Mouse (Mus musculus) T-helper 17 cell (primary cell): ENCODE measurements around the gene Lypd6.

Experiments
- in situ Hi-C, 2 experiments: fragments of 300-600 bp; cut with MboI, MseI; formaldehyde crosslinking; loops; 1 replicate in 1 of 2; 2 replicates in 1 of 2; pipeline ENCODE4 v1.15.1; 2025; ENCODE audit warnings: high pct_unique_total_duplicates in 2 of 2

Lypd6 gene

DNA sequence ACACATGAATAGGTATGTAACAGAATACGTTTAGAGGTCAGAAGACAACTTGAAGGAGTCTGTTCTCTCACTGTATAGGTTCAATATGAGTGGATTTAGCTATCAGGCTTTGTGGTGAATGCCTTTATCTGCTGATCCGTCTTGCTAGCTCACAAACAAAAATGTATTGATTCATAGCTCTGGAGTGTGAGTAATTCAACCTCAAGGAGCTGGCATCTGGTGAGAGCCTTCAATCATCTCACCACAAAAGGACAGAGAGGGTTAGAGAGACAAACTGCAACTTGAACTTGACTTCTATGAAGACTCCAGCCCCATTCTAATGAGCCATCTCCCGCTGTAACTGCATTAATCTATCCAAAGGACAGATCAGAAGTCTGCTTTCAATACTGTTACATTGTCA lies 40.6 kb downstream of the Lypd6 start:
- in situ Hi-C loops = no loop called here

DNA sequence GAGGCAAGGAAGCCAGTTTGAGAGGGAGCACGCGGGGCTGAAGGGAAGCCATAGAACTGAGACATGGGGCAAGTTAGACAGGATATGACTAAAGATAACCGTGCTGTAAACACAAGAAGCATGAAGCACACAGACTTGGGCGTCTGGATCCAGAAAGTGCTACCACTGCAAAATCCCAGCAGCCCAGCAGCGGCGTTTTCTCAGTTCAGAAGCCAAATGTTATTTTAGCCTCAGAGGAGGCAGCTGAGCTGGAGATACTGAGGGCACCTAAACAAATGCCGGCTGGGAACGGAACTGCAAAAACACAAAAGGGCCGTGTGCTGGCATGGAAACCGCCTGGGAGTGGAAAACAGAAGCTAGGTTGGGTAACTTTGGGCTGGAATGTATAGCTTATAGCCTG lies 43.9 kb downstream of the Lypd6 start:
- in situ Hi-C loops = no loop called here

DNA sequence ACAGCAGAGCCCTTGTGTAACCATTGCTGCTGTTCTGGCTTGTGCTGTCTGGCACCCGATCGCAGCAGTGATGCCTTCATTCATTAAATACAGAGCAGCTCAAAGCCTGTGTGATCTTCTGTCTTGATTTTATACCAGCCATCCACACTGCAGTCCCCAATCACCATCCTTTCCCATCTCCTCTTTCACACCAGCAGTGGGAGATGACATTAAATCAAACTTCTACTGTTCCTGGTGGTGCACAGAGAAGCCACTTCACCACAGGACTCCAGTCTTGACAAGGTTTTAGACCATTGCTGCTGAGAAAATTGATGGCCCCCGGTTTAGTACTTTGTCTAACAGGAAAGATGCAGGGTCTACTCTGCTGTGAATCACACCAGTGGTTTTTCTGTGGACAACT lies 44.9 kb downstream of the Lypd6 start:
- in situ Hi-C loops = no loop called here

DNA sequence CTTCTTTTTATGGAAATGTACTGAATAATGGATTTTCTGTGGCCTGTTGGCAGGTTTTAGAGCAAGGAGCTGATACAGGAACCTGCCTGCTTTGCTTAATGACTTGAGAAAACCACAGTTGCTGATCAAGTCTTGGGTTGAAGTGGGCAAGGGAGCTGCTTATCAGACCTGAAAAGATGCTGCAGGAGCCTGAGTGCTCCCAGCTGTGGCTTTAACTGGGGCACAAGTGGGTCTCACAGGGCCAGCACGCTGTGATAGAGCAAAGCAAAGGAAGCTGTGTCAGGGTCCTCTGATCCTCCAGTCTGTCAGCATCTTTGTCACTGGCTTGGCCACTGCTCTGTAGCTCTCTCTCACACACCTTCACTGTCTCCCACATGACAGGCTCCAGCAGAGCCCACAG lies 45.4 kb downstream of the Lypd6 start:
- in situ Hi-C loops = no loop called here

DNA sequence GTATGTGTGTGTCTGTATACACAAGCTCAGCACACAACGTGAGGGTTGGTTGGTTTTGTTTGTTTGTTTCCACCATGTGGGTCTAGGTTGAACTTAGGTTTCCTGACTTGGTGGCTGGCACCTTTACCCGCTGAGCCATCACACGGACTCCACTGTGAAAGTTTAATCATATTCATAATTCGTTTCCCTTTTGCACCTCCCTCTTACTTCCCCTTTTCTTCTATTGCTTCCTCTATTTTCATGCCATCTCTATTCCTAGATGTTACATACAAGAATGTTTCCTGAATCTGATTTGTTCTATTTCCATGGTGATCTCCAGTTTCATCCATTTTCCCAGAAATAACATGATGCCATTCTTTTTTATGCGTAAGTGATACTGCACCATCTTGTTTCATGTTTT lies 46.2 kb downstream of the Lypd6 start:
- in situ Hi-C loops = no loop called here

DNA sequence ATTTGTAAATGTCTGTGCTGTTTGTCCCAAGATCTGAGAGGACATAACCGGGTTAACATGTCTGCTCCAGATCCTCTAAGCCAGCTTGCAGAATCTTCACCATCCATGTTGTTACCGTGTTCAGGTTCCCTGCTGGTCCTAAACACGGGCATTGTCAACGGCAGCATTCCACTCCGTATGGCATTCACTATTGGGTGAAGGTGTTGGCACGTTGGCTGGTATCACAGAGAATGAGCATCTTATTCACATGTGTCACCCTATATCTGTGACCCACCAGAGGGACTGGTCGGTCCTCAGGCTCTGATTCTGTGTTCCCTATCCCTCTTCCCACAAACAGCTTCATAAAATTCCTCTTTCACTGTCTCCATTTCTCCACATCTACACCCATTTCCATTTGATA lies 52.9 kb downstream of the Lypd6 start:
- in situ Hi-C loops = no loop called here

DNA sequence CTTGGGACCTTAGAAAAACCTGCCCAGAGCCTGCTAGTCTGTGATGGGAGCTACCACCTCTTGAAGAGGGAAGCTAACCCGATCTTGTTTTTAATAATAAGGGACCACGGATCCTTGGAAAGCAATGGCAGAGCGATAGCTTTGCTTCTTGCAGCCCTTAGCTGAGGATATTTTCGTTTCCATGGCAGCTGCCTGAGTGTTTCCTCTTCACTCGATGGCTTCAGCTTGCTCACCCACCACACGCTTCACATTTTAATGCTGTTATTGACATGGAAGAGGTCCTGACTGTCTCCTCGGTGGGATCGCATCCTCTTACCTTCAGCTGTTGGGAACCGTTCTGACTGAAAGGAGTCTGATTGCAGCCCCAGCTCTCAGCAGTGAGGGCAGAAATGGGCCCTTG lies 54.6 kb downstream of the Lypd6 start:
- in situ Hi-C loops = no loop called here

DNA sequence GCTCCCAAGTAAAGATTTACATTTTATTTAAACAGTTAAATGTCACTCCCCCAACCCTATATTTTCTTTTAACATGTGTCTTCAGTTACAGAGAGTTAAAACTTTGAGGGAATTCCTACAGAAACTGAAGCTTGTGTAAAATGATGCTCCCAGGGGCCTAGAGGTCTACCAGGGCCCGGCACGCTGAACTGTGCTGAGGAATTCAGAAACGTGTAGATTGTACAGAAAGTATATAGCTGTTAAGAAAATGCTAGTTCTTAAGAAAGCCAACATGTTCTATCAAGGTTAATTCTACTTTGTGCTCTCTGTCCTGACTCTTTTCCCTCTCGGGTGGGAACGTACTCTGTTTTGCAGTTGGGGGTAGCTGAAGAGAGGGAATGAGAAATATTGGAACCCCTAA lies 57.1 kb downstream of the Lypd6 start:
- in situ Hi-C loops = no loop called here

DNA sequence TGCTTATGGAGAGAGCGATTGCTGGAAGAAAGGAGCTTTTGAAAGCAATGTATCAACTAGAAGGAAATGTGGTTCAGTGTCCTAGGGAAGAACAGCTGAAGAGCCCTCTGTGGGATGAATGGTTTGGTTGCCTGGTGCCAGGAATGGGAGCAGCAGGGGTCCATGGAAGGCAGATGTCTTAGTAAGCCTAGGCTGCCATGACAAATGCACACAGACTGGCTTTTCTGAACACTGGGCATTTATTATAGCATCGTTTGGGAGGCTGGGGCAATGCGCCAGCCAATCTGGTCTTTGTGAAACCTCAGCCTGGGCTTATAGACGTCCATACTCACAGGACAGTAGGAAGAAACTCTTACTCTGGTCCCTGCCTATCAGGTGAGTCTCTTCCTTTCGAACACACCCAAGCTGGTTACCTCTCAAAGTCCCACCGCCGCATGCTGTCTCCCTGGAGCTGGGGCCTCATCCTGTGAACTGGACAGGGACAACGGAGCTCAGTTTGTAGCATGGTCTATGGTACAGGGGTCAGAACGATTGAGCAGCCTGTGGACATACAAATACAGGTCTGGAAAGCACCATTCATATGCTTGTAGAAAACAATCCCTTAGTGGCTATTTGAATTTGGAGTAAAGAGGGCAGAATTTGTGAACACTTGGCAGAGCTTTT lies 61.4 kb downstream of the Lypd6 start:
- in situ Hi-C loops = no loop called here

DNA sequence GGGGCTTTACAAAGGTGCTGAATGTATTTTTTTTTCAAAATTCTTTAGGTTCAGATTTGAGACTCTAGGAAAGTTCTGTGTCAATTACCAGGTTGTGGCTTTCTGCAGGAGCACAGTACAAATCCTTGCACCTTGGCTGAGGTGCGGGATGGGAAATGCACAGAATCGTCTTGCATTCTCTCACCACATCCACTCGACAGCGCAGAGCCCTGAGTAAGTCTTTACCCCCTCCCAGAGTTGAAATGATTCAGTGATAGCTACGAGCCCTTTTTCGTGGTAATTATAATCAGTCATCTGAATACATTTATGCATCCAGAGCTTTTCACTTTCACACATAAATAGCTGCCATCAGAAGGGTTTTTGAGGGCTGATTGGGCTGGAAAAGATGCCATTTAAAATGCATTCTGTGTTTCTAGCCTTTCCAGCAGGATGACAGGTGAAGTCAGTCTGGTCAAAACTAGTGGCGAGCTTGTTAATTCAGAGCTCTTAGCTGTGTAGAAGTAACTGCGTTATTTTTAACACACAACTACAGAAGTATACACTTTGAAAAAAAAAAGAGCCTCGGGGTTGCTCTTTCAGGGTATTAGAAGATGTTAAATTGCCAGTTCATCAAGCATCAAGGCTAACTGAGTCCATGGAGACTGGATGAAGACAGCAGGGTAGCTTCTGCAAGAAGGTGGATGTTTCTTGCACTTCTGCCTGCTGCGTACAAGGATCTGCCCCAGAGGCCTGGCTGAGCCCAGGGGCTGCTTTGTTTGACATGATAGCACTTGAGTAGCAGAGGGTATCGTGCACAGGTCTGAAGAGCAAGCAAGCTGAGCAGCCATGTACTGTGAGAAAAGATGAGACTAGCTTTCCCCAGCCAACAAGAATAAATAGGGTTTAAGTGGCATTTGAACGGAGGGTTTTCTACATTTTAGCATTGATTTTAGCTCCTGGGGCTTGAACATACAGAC lies 62.4 kb downstream of the Lypd6 start:
- in situ Hi-C loops = no loop called here

DNA sequence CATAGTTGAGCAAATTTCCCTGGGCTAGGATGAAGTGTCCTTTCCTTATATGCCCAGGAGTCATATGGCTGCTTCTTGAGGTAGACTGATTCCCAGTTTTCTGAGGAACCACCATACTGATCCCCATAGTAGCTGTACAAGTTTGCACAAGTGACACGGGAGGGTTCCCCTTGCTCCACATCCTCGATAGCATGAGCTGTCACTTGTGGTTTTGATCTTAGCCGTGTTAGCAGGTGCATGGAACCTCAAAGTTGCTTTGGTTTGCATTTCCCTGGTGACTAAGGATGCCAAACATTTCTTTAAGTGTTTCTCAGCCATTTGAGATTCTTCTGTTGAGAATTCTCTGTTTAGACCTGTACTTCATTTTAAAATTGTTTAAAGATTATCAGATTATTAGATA lies 64.4 kb downstream of the Lypd6 start:
- in situ Hi-C loops = no loop called here

DNA sequence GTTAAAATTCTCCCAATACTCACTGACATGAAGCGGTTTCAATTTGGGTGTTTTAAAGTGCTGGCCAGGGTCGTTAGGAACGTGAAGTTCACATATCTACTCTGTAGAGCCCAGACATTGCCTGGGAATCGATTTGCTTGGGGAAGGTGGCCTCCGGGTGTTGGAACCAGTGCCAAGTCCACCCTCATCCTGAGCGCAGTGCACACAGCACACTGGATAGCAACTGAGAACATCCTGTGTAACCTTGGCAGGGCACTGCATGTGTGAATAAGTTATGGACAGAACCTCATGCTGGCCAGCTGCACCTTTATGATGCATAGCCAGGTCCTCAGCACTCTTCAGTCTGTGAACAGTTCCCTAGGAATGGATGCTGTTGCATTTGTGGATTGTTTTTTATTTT lies 77.4 kb downstream of the Lypd6 start:
- in situ Hi-C loops = no loop called here

DNA sequence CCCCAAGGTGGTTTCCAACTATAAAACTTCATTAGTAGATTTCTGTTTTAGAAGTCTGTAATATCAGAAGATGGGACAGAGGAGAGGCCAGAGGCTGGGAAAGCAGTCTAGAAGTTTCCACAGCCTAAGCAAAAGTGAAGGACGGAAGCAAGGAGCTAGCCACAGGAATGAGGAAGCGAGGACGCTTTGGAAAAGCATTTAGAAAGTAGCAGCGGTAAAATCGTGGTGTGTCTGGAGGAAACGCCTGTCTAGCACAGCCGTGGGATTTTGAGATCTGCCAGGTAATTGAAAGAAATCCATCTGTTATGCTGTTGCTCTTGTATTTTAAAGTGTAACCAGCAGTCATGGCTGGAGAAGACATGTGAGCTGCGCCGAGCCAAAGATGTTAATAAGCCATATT lies 81.1 kb downstream of the Lypd6 start:
- in situ Hi-C loops = no loop called here

DNA sequence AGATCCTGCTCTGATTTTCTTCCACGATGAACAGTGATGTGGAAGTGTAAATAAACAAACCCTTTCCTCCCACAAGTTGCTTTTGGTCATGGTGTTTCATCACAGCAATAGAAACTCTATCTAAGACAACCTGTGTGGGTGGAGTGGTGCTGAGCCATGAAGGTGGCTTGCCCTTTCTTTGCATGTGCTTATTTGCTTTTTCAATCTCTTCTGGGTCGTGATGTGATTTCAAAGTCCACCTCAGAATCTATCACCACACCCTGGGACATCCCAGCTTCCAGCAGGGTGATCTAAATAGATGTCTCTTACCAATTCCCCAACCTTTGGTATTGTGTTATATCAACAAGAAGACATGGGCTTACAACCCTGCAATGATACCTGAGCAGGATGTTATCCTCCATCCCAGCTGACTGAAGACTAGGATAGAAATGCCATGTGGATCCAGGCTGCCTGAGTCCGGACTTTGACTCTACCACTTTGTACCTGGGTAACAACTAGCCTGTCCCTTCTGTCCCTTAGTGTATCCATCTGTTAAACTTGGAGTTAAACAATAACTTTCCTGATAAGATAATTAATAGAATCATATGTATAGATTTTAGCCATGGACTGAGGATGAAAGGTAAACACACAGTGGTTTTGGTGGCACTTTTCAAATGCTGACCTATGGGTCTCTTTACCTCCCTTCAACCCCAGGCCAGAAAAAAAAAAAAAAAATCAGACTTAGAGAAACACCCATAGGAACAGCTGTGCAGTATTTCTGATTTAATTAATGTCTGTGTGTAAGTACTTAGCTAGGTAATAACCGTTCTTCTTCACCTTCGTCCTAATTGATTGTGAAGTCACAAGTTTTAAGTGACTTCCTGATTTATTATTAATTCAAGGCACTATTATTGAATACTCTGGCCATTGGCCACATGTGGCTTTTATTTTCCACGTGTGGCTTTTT lies 83.3 kb downstream of the Lypd6 start:
- in situ Hi-C loops = loop anchor here in 1 of 2 experiments (5.0 kb wide), 1 partner anchor 108 kb away; no protein-coding TSS in a partner anchor

DNA sequence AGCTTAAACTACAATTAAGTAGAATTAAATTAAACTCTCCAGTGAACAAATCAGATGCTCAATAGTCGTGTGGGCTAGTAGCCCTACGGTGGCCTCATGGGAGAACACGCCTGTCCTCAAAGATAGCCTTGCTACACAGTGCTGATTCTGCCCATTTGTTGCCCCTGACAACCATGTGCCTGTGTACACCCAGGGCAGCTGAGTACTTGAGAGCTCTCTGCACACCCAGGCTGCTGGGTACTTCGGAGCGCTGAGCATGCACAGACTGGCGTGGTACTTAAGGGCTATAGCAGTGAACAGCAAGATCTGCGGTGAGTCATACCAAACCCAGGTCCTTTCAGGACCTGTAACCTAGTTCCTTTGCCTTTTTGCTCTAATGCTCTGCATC lies 84.0 kb downstream of the Lypd6 start:
- in situ Hi-C loops = loop anchor here in 1 of 2 experiments (5.0 kb wide), 1 partner anchor 107 kb away; no protein-coding TSS in a partner anchor

DNA sequence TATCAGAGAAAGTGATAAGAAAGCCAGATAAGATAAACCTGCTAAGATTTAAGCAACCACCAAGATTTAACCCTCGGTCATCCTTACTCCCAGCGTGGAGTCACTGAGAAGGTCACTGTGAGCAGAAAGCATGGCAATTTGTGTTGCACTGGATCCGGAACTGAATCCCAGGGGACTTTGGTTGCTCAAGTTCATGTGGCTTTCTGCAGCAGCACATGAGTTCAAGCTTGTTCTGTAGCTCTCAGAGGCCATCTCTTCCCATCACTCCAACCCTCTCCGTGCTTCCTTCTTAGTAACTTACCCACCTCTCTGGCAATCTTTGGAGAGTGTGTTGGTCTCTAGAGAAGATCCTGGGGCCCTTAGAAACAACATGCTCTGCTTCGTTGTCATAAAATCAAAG lies 84.6 kb downstream of the Lypd6 start:
- in situ Hi-C loops = loop anchor here in 1 of 2 experiments (5.0 kb wide), 1 partner anchor 106 kb away; no protein-coding TSS in a partner anchor

DNA sequence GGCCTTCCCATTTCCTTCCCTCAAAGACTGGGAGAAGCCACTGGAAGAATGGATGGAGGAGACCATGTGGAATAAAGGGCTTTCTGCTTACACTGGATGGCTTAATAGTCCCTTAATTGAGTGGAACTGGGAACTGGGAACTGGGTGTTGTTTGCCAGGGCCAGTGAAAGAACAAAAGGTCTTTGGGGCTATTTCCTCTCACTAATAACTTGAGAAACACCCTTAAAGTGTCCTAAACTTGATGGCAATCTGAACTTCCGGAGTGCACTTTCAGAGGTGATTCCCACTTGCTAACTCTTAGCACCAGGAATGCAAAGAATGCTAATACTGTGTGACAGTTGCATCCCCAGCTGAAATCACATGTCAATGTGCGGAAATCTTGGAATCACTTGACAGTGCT lies 85.2 kb downstream of the Lypd6 start:
- in situ Hi-C loops = loop anchor here in 1 of 2 experiments (5.0 kb wide), 1 partner anchor 106 kb away; no protein-coding TSS in a partner anchor

DNA sequence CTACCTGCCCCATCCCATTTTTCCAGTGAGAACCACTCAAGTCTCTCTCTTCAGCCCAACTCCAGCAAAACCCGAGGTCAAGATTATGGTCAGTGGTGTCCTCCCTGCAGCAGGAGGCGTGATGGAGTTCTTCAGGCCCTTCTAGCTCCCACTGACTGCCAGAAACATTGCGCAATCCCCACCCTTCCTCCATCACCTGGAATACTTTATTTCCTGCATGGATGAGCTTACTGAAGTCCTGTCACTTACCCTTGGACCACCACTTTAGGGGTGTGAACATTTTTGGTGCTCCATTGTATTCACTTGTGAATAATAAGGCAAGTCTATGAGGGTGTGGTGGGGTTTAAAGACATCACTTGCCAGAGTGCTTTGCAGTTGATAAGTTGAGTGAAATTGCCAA lies 85.7 kb downstream of the Lypd6 start:
- in situ Hi-C loops = loop anchor here in 1 of 2 experiments (5.0 kb wide), 1 partner anchor 105 kb away; no protein-coding TSS in a partner anchor

DNA sequence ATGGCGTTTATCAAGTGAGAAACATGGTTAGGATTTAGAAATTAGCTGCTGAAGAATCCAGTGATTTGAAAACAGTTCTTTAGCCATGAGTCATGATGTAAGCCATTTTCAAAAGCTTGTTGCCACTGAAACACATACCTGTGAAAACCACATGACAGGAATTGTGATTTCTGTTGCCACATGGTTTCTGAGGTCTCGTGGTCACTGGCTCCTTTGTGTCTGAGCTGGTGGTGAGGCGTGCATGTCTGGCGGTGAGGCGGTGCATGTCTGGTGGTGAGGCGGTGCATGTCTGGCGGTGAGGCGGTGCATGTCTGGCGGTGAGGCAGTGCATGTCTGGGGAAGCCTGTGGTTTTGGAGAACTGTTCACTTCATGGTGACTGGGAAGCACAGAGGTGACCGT lies 89.8 kb downstream of the Lypd6 start:
- in situ Hi-C loops = no loop called here

DNA sequence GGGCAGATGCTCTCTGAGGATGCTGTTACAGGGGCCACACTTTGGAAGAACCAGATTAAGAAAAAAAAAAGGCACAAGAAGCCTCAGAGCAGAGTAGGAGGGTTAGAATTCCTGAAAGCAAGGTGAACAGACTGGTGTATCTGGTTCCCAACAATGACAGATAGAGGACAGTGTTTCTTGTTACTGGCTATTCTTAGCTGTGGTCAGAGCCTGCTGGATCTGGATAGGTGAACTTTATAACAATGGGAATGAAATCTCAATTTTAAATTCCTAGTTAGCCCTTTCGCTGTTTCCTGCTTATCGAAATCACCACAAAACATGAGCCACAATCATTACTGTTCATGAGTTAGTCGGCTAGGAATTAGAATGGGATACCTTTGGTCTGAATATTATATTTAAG lies 93.8 kb downstream of the Lypd6 start:
- in situ Hi-C loops = no loop called here

DNA sequence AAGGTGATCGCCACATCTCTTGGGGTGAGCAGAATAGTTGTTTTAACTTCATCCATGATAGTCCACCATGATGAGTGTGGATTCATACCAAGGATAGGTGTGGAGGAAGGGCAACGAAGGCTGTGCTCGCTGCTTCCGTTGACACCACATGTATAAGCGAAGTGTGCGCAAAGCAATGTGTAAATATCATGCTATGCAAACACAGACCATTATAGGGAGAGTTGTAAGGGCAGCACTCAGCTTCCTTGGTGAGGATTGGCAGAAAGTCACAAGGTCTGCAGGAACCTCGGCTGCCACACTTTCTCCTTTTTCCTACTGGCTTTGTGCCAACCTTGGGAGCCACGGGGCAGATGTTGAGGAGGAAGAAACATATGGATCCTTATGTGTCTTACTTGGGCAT lies 97.4 kb downstream of the Lypd6 start:
- in situ Hi-C loops = no loop called here

DNA sequence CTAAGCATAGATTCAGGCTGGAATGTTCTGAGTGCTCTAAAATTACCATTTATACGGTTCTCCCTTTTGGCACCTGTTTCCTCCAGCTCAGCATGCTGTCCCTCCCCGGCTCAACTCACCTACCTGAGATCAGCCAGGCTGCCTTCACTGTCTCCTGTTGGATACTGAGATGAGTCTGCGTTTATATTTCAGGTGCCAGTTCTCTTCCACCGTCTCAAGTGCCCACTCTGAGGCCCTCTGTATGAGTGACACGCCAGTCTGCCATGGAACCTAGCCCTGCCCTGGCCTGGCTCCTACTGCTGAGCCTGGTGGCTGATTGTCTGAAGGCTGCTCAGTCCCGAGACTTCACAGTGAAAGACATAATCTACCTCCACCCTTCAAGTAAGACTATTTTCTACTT lies 99.0 kb downstream of the Lypd6 start:
- in situ Hi-C loops = no loop called here
